Mouse (Mus musculus) thymus, postnatal 4 days (tissue): Measurements from ENCODE around the gene Tmem190.
"Not testable (repeated sequence)": the region's sequence is repeated elsewhere in the genome, so short reads cannot be mapped to it uniquely, and the experiment has no call there.

Source experiments
- DNase-seq: peaks from one replicate; pipeline ENCODE4 v3.0.0; 2021

Gene Tmem190

GRCm38 (mm10) chr7:4816559-4816958 is 33.8 kb downstream of the Tmem190 start:
- no peak for DNase-seq

- DNase-seq, result not testable (repeated sequence)
These were observed 38.2 kb downstream of the Tmem190 start for GRCm38 (mm10) chr7:4820925-4821324.

GRCm38 (mm10) chr7:4821690-4822089 is 39.0 kb downstream of the Tmem190 start:
- no peak for DNase-seq

GRCm38 (mm10) chr7:4822162-4822907 is 39.6 kb downstream of the Tmem190 start:
- DNase-seq, result no peak

GRCm38 (mm10) chr7:4825365-4825764 is 42.6 kb downstream of the Tmem190 start:
- no peak for DNase-seq

GRCm38 (mm10) chr7:4830476-4830875 is 47.7 kb downstream of the Tmem190 start:
- DNase-seq, result no peak
